Mouse (Mus musculus) adrenal gland, adult 10 weeks (tissue): ENCODE results near the gene Sarnp. TPM values are rescaled to one million over a fixed set of nuclear protein-coding genes. Genes with fewer than 3 reads are reported as not detected.

ENCODE experiments used
- polyA plus RNA-seq: library from polyadenylated mRNA; stranded (reverse); fragments of 350-450 nt; fragmentation: Illumina TruSeq; extraction: RNeasy Lipid Tissue Mini Kit (QIAGEN cat#74804); gene quantifications from one replicate; pipeline ENCODE4 v1.2.3, GENCODE M21; 2014; ENCODE audit warnings: low read depth, low replicate concordance

Gene Sarnp
- polyA plus RNA-seq, result 390 TPM

GRCm38 (mm10) chr10:128817033-128817432, at the start of gene Sarnp:
Sarnp (plus strand) TSS chr10:128817333.

GRCm38 (mm10) chr10:128790398-128791124, 26.6 kb upstream of the Sarnp start, which contains the start of gene Mmp19:
Mmp19 (plus strand) TSS chr10:128790910.

GRCm38 (mm10) chr10:128803771-128804270, 13.3 kb upstream of the Sarnp start, which contains the start of gene Dnajc14:
Dnajc14 (plus strand) TSS chr10:128804062.

GRCm38 (mm10) chr10:128804271-128805091, 12.7 kb upstream of the Sarnp start, which contains the start of gene Tmem198b:
Tmem198b (minus strand) TSS chr10:128804370.

GRCm38 (mm10) chr10:128821358-128822056, 4.4 kb downstream of the Sarnp start, which contains the start of gene Ormdl2:
Ormdl2 (minus strand) TSS chr10:128821645.

GRCm38 (mm10) chr10:128891296-128892094, 74.4 kb downstream of the Sarnp start, which contains the start of gene Gdf11:
Gdf11 (minus strand) TSS chr10:128891718.

GRCm38 (mm10) chr10:128900698-128901097, 83.6 kb downstream of the Sarnp start, which contains the start of gene Cd63:
Cd63 (plus strand) TSS chr10:128900989.

GRCm38 (mm10) chr10:128922822-128923012, 105.6 kb downstream of the Sarnp start, which contains the start of gene Rdh5:
Rdh5 (minus strand) TSS chr10:128922888.

GRCm38 (mm10) chr10:128923935-128924334, 106.8 kb downstream of the Sarnp start, which contains the start of gene Bloc1s1:
Bloc1s1 (minus strand) TSS chr10:128924035.

Other genes starting within 250 kb of the Sarnp start
- 2.4 TPM for gene Erbb3, start 227.7 kb upstream of the Sarnp start, polyA plus RNA-seq
- 12.2 TPM for gene Rps26, start 190.6 kb upstream of the Sarnp start, polyA plus RNA-seq
- gene Ikzf4, start 171.3 kb upstream of the Sarnp start, polyA plus RNA-seq, result 1.5 TPM
- gene Suox, start 143.3 kb upstream of the Sarnp start, polyA plus RNA-seq, result 13.9 TPM
- 151 TPM for gene Rab5b, start 121.1 kb upstream of the Sarnp start, polyA plus RNA-seq
- not detected for gene Pmel, start 113.1 kb upstream of the Sarnp start, polyA plus RNA-seq
- gene Cdk2, start 112.3 kb upstream of the Sarnp start, polyA plus RNA-seq, result 12.2 TPM
- gene Dgka, start 72.5 kb upstream of the Sarnp start, polyA plus RNA-seq, result 9.4 TPM
- 0.93 TPM for gene Pym1, start 69.4 kb upstream of the Sarnp start, polyA plus RNA-seq
- 56.4 TPM for gene Mmp19, start 26.4 kb upstream of the Sarnp start, polyA plus RNA-seq
- gene Dnajc14, start 13.3 kb upstream of the Sarnp start, polyA plus RNA-seq, result 46.9 TPM
- 4.3 TPM for gene Tmem198b, start 13.0 kb upstream of the Sarnp start, polyA plus RNA-seq
- 145 TPM for gene Ormdl2, start 4.3 kb downstream of the Sarnp start, polyA plus RNA-seq
- gene Gdf11, start 74.4 kb downstream of the Sarnp start, polyA plus RNA-seq, result 2.2 TPM
- gene Cd63, start 83.7 kb downstream of the Sarnp start, polyA plus RNA-seq, result 432 TPM
- gene Rdh5, start 105.6 kb downstream of the Sarnp start, polyA plus RNA-seq, result 3.8 TPM
- 12.7 TPM for gene Bloc1s1, start 106.7 kb downstream of the Sarnp start, polyA plus RNA-seq
- gene Itga7, start 116.5 kb downstream of the Sarnp start, polyA plus RNA-seq, result 0.35 TPM
- gene Mettl7b, start 143.7 kb downstream of the Sarnp start, polyA plus RNA-seq, result not detected
- gene Olfr9, start 172.1 kb downstream of the Sarnp start, polyA plus RNA-seq, result not detected
- not detected for gene Olfr763, start 193.5 kb downstream of the Sarnp start, polyA plus RNA-seq
- not detected for gene Olfr764-ps1, start 222.6 kb downstream of the Sarnp start, polyA plus RNA-seq
- gene Olfr765, start 232.7 kb downstream of the Sarnp start, polyA plus RNA-seq, result not detected